Mouse (Mus musculus) cortical plate, adult 2 months (tissue): Measurements from ENCODE around the gene Rab31. TPM values are rescaled to one million over a fixed set of nuclear protein-coding genes. Genes with fewer than 3 reads are reported as not detected.

Source experiments
- H3K27ac ChIP-seq: fragments of 200-500 bp; 2 replicates; pipeline ENCODE4 v1.5.1; 2012; ENCODE audit warnings: low read length, control low read depth, inconsistent platforms; ENCODE audit not compliant: insufficient read depth
- H3K4me1 ChIP-seq: fragments of 200-500 bp; 2 replicates; pipeline ENCODE4 v1.6.1; 2011; ENCODE audit warnings: low read length; ENCODE audit not compliant: control insufficient read depth, insufficient read depth
- H3K4me3 ChIP-seq: fragments of 200-500 bp; 2 replicates; pipeline ENCODE4 v1.5.1; 2011; ENCODE audit warnings: mild to moderate bottlenecking, low read length, control low read depth; ENCODE audit not compliant: insufficient read depth
- CTCF ChIP-seq: fragments of 200-500 bp; IDR thresholded peaks from 2 replicates; pipeline ENCODE4 v1.5.1; 2011; ENCODE audit warnings: mild to moderate bottlenecking, control low read depth, low read length; ENCODE audit not compliant: insufficient read depth; ENCODE audit errors: extremely low read depth
- POLR2A ChIP-seq: fragments of 200-500 bp; IDR thresholded peaks from 2 replicates; pipeline ENCODE4 v1.6.1; 2011; ENCODE audit warnings: mild to moderate bottlenecking, low read length, control low read depth; ENCODE audit not compliant: insufficient read depth; ENCODE audit errors: extremely low read depth
- polyA plus RNA-seq: library from polyadenylated mRNA; depleted of rRNA; stranded (reverse); fragments of >200 nt; gene quantifications from 2 replicates; pipeline ENCODE4 v1.2.3, GENCODE M21; 2012

Rab31 gene
- polyA plus RNA-seq, 1 experiment = 84.6 TPM

DNA sequence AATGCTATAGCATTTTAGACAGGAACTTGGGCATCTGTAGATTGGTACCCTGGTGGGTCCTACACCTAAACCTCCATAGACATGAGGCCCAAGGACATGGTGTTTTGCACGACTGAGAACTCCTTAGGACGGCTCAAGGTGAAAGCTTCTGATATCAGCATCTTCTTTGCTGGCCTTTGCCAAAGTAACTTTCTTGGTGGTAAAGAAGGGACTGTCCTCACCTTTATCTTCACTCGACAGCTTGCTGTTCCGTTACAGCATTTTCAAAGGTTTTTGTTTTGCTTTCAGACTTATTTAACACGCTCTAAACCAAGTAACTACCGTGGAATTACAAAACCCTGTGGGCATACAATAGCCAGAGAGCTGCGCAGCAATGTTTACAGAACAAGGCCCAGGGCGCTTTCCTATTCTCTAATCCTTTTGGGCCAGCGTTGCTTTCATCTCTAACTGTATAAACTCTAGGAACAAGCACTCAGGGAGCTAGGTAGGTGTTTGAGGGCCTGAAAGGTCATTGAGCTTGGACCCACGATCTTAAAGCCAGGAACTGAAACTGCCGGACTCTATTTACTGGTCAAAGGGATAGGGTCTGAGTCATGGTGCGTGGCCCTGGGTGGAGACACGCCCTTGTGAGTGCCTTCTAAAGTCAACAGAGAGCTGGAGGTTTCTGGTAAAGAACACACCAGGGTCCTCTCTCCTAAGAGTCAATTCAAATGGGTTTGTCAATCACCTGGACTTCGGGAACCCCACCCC is 109.0 kb downstream of the Rab31 start:
- no peak overlapping the region for H3K4me3 ChIP-seq
- peaks cover under 1% of the 10 kb centered on the region; the same call in 1 of the 2 replicates for H3K4me1 ChIP-seq
- TF ChIP-seq POLR2A = no peak
- TF ChIP-seq CTCF = no peak
- H3K27ac ChIP-seq = no peak overlapping the region

DNA sequence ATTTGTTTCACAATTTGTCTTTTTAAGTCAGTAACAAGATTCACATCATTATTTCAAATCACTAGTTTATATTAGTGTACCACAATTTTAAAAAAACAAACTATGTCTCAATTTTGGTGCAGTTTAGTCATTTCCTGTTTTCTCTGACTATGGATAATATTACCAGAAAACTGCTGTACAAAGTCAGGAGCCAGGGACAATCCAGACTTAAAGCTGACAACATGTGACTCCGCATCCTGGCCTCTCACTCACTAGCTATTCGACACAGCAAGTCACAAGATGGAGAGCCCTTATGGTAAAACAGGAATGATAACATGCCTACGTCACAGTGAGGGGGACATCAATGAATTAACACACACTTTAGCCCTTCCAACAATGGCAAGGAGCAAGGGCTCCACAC is 109.9 kb downstream of the Rab31 start:
- Histone ChIP-seq H3K4me1 (peaks cover 6% of the 10 kb centered on the region), H3K27ac (no peak overlapping the region), H3K4me3 (no peak overlapping the region)
- TF ChIP-seq POLR2A (no peak), CTCF (no peak)

DNA sequence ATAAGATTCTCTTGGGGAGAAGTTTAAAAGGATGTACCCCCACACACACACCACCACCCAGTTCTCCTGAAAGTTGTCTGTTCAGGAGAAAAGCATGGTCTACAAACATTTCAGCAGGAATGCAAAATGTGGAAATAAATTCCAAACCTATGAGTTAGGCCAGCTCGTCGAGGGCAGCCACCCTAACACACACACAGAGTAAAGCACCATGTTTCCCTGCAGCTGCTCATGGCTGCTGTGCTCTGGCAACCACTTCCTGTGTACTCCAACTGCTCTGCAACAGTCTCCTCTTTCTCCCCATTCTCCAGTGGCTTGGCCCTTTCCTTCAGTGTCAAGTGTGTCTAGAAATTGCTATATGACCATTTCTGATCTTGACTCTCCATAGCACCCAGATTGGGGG is 114.1 kb downstream of the Rab31 start:
- Histone ChIP-seq H3K27ac (peak overlapping the region; percentile 15; the same call in 1 of the 2 replicates), H3K4me3 (no peak overlapping the region), H3K4me1 (peaks cover 6% of the 10 kb centered on the region)
- TF ChIP-seq CTCF (no peak), POLR2A (no peak)

DNA sequence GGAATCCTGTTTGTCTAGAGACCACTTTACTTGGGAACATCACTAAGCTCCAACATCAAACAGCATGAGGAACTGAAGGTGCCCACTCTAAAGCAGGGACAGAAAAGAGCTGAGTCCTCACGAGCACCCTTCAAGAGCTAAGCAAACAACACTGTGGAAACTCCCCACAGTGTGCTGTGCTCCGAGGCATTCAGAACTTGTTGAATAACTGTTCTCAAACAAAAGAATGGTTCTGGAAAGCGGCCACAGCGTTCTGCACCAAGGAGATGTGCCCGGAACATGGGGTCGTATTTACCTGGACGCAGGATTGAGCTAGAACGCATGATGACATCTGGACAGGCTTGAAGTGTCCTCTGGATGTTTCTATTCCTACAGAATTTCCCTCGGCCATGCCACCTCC is 114.6 kb downstream of the Rab31 start:
- H3K27ac ChIP-seq = 0 out of 2 replicates have a peak overlapping the region, but pooled peaks have one; percentile 18
- no peak overlapping the region for H3K4me3 ChIP-seq
- TF ChIP-seq CTCF (no peak), POLR2A (no peak)
- H3K4me1 ChIP-seq = peaks cover 6% of the 10 kb centered on the region

DNA sequence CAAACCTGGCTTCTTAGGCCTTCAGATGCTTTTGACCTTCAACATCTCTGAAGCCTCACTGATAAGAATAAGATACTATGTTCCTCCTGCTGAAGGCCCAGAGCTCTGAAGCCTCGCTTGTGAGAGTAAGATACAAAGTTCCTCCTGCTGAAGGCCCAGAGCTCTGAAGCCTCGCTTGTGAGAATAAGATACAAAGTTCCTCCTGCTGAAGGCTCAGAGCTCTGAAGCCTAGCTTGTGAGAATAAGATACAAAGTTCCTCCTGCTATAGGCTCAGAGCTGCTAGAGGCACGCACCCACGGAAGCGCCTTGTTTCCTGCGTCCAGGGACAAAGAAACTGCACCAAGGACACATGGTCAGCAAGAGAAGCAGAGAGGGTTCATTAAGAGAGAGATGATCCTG is 115.8 kb downstream of the Rab31 start:
- no peak overlapping the region for H3K27ac ChIP-seq
- peaks cover 6% of the 10 kb centered on the region for H3K4me1 ChIP-seq
- TF ChIP-seq POLR2A (no peak), CTCF (no peak)
- H3K4me3 ChIP-seq = no peak overlapping the region

DNA sequence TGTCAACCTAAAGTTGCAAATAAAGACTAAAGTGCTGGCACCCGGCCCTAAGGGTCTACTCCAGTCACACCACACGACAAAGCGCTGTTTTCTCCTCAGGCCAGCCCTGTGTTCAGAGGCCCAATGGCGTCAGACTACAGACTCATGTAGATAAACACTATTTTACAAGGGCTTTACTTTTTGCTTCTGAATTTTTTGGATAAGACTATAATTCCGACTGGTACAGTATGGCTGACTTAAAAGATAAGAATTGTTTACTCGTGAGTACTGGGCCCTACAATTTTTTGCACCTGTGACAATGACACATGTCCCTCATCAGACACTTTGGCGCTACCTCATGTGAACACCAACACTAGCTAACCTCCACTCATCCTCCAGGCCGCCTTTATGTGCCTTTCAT is 116.5 kb downstream of the Rab31 start:
- no peak overlapping the region for H3K4me3 ChIP-seq
- H3K4me1 ChIP-seq = peaks cover 6% of the 10 kb centered on the region
- H3K27ac ChIP-seq = no peak overlapping the region
- TF ChIP-seq CTCF (no peak), POLR2A (no peak)

DNA sequence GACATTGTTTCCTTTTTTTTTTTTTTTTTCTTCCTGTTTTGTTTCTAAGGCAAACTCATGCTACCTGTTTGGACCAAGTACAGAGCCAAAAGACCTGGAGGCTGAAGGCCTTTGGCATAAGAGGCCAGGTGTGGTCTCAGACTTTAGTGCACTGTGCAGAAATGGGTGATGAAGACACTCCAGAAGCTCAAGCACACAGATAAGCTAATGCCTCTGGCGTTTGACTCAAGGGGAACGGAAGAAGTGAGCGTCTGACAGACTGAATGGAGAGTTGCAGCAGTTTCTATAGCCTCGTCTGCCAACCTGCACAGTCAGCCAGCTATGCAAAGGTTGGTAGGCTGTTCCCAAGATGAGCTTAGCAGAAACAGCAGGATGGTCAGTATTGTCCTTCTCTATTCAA is 116.9 kb downstream of the Rab31 start:
- TF ChIP-seq POLR2A (no peak), CTCF (no peak)
- no peak overlapping the region for H3K4me3 ChIP-seq
- peaks cover 6% of the 10 kb centered on the region for H3K4me1 ChIP-seq
- no peak overlapping the region for H3K27ac ChIP-seq

DNA sequence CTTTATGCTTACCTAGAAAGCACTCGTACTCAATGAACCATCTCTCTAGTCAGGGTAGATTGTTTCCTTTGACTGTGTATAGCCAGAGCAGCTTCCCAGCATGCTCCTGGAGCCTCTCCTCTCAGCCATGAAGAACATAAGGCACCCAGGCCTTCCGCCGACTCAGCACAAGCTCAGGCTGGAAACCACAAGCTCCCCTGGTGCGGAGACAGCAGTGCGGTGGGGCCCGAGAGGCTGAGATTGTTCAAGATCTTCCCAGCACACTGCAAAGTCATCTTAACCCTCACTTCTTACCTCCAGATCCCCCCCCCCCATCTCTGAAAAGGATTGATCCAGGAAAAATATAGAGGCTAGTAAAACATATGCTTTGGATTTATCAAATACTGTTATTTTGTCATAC is 122.0 kb downstream of the Rab31 start:
- Histone ChIP-seq H3K4me1 (no peaks in the 10 kb centered on the region), H3K27ac (no peak overlapping the region), H3K4me3 (no peak overlapping the region)
- TF ChIP-seq POLR2A (no peak), CTCF (no peak)

DNA sequence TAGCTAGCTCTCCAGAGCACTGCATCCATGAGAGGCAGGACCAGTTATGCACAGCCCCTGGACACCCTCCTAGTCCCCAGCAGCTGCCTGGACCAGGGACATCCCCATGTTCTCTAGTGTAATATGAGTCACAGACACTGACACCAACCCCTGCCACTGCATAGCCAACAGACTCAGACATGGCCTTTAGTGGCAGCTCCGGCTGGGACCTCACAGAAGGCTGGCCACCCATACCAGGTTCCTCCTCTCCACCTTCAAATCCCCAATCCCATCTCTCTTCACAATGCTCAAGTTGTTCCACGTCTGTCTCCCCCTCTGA is 123.4 kb downstream of the Rab31 start:
- TF ChIP-seq CTCF = no peak
- no peak for TF ChIP-seq POLR2A
- H3K27ac ChIP-seq = no peak overlapping the region

DNA sequence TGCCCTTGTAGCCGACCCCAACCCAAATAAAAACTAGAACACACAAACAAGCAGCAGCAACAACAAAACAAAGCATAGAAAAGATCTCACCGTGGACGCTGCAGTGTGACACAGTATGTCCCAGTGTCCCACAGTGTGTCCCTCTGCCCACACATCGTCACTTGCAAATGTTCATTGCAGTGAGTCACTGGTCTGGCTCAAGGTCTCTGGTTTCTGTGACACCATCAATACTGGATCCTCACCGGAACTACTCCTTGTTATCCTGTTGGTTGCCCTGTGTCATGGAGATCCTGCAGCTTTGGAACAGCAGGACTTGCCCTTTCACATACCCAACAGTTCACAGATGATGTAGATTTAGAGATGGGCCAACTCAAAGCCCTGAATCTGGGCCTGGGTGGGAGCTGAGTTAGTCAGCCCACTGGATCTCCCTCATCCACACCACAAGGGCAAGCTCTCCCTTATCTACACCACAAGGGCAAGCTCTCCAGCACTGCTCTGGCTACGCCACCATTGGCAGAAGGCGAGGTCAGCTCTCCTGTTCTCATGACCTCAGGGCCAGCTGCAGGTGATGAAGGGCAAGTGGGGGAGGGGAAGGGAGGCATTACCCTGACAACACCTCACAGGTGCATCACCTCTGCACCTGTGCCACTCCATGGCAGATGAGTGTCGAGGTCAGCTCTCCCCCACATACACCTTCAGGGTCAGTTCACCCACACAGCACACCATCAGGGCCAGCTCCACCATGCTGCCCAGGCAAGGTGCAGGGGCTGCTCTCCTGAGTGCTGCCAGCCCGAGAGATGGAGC is 124.0 kb downstream of the Rab31 start:
- Histone ChIP-seq H3K4me1 (peaks cover 1% of the 10 kb centered on the region; the same call in 1 of the 2 replicates), H3K27ac (no peak overlapping the region), H3K4me3 (no peak overlapping the region)
- TF ChIP-seq CTCF (no peak), POLR2A (no peak)

More for the DNA sequence above, 123.4 kb downstream of the Rab31 start:
- no peaks in the 10 kb centered on the region for H3K4me1 ChIP-seq
- H3K4me3 ChIP-seq = no peak overlapping the region
